Mouse (Mus musculus) right cerebral cortex, adult 2 months (tissue): Measurements from ENCODE around the gene Fam69a.
"Not testable (repeated sequence)": the region's sequence is repeated elsewhere in the genome, so short reads cannot be mapped to it uniquely, and the experiment has no call there.

Experiments
- DNase-seq, 2 experiments: peaks; one replicate each; pipeline ENCODE4 v3.0.0; 2021 to 2022; ENCODE audit warnings: low spot score in 2 of 2

The Fam69a gene

GRCm38 (mm10) chr5:107979901-107980300, 7.0 kb downstream of the Fam69a start:
- no peak for DNase-seq

DNA sequence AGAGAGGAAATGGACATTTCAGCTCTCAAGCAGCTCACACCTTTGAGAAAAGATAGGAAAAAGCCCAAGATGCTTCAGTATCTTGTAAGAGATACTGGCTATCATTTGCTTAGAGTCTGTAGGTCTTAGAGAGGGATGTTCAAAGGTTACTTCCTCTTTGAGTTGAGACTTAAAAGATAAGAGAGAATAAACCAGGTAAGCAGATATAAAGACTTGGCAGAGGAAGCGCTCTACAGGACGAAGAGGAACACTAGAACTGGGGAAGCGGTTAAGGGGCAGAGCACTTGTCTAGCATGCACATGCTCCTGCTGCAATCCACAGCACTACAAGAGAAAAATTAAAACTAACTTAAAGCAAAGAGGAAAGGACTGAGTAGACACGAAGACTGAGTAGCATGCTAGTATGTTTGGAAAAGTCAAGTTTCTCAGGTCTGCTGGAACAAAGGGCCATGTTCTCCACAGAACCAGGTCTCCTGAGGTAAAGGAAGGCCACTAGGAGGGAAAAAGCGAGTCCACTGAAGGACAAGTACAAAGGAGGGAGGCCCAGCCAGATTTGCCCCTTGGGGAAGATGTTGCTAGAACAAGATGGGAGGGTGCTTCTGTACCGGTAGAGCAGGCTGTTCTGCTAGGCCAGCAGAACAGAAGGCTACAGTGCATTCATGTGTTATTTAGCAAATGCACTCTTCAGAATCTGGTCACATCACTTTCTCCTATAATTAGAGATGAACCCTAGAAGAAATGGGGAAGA, 8.4 kb downstream of the Fam69a start:
- no peak for DNase-seq

GRCm38 (mm10) chr5:107977640-107978288, 9.1 kb downstream of the Fam69a start:
- DNase-seq = no peak

DNA sequence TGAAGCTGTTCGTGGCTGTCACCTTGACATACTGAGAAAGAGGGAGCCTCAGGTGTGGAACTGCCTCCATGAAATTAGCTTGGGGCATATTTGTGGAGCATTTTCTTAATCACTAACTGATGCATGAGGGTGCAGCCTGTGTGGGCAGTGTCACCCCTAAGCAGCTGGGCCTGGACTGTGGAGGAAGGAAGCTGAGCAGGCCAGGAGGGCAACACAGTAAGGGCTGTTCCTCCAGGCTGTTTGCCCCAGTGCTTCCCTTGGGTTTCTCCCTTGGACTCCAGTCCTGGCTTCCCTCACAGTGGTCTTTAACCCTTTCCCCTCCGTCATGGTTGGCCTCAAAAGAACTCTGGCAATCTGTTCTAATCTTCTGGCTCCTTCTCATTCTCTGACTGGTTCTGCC, 13.6 kb downstream of the Fam69a start:
- DNase-seq = no peak

- DNase-seq = no peak
Observed at GRCm38 (mm10) chr5:107972444-107973272, 14.2 kb downstream of the Fam69a start.

DNA sequence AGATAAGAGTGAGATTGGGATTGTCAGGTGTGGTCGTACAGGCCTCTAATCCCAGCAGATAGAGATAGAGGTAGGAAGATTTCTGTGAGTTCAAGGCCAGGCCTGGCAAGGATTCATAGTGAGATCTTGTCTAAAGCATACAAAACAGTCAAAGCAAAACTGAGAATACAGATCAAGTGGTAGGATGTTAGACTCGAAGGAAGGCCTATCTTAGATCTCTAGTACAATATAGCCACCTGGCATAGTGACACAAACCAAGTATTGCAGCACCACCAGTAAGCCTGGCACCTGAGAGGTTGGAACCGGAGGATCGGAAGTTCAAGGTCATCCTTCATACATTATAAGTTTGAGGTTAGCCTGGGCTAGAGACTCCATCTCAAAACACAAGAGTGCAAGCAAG, 15.8 kb downstream of the Fam69a start:
- DNase-seq = no peak

DNA sequence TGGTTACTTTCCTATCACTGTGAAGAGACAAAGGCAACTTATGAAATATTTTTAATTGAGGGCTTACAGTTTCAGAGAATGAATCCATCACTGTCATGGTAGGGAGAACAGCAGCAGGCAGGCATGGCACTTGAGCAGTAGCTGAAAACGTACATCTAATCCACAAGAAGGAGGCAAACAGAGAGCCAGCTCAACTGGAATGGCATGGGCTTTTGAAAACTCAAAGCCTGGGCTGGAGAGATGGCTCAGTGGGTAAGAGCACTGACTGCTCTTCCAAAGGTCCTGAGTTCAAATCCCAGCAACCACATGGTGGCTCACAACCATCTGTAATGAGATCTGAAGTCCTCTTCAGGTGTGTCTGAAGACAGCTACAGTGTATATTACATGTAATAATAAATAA, 17.1 kb downstream of the Fam69a start:
- DNase-seq = not testable (repeated sequence)

DNA sequence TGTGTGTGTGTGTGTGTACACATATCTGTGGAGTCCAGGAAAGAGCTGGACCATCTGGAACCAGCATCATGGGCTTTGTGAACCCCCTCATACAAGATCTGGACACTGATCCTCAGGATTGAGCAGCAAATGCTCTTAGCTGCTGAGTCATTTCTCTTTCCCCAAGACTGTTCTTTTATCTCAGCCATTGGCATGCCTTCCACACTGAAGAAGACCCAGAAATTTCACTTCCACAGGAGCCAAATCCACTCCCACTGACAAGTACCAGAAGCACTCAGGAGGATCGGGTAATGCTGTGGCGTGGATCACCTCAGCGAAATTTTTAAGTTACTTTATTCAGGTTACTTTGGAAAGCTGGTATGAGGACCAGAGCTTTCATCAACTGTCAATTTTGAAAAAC, 18.8 kb downstream of the Fam69a start:
- DNase-seq = no peak

DNA sequence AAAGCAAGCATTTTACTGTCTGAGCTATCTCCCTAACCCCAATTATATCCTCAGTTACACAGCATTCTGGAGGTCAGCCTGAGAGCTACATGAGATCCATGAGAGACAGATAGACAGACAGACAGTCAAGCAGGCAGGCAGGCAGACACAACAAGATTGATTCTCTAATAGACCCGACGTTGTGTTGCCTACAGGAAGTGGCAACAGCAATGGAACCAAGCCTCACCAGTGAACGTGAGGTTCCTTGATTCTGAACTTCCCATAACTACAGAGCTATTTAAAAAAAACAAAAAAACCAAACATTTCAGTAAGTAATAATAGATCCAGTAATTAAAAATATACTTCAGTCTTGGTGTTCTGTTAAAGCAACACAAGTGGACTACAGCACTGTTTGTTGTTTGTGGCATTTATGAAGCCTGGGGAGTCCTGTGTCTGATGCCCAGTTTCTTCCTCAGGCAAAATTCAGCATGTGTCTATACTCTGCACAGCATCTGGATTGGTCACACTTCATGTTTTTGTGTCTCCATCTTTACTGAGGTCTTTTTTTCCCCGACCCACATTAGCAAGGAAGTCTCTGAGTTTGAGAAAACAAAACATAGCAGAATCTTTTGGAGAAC, 19.9 kb downstream of the Fam69a start:
- no peak for DNase-seq

DNA sequence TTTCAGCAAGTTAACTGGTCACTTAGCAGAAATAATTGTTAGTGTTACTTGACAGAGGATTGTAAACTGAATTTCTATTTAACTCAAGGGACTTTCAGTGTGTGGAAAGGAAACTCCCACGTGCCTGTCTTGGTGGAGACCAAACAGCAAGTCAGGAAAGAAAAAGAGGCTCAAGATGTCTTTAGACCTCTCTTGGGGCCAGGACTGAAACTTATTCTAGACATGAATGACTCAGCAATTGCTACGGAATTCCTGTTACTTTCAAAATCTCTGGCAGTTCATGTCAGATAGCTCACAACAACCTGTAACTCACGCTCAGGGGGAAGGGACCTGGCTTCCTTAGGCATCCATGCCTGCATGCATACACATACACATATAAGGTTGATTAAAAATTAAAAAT, 20.7 kb downstream of the Fam69a start:
- no peak for DNase-seq

- DNase-seq = no peak
Observed at GRCm38 (mm10) chr5:107965355-107965991, 21.4 kb downstream of the Fam69a start.

DNA sequence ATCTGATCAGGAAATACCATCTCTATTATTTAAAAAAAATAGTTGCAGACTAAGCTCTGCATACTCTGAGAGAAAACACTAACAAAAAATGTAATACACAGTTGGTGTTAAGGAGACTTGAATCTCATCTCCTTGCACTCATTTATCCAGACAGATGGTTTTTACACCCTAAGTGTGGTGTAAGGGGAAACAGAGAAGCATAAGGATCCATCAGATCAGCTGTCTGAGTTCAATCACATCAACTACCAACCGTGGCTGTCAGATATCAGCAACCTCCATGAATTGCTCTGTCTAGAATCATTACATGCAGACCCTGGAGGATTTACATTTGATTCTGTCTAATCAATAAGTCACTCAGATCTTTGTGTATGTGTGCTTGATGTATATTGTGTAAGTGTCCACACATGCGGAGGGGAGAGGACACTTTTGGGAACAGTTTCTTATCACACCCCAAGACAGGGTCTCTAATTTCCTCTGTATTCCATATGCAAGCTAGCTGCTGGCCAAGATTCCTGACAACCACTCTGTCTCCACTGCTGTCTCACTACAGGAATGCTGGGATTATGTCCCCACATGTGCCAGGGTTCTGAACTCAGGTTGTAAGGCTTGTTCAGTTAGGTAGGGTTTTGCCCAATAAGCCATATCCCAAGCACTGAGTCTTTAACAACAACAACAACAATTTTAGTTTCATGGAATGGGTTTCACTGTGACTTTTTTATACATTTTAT, 22.7 kb downstream of the Fam69a start:
- DNase-seq = no peak

DNA sequence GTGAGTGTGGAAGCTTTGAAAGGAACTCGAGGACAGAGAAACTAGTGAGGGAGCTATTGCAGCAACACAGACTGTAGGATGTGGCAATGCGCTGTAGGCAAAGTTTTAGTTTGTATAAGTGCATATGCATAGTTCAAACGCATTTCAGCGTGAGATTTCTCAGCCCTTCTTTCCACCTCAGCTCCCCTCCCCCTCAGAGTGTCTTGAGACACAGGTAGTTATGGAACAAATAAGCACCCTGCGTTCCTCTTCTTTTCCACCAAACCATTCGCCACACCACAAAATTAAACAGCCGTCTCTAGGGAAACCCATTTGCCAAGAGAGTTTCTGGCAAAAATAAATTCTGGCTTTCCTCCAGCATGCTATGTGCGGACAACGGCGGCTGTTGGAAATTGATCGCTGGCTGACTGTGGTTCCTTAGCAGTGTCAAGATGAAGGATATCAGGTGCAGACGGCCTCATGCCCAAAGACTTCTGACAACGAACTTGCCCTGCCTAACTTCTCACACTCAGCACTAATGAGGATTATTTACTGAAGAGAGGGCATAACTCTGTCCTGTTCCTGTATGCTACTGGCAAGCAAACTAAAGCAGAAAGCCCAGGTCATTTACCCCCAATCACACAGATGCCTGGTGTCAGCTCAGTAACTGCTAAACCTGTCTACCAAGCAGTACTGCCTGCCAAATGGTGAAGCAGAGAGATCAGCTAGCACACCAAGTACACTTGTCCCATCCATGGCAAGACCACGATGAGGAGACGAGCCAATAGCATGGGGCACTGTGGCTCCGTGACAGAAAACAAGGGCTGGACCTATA, 25.2 kb downstream of the Fam69a start:
- peak; percentile 37 to 54 for DNase-seq

GRCm38 (mm10) chr5:107960532-107961202, 26.2 kb downstream of the Fam69a start:
- DNase-seq = no peak

GRCm38 (mm10) chr5:107959624-107960300, 27.1 kb downstream of the Fam69a start:
- DNase-seq = no peak

GRCm38 (mm10) chr5:107950643-107951042, 36.2 kb downstream of the Fam69a start:
- no peak for DNase-seq

- no peak for DNase-seq
Observed at GRCm38 (mm10) chr5:107949607-107950006, 37.3 kb downstream of the Fam69a start.

DNA sequence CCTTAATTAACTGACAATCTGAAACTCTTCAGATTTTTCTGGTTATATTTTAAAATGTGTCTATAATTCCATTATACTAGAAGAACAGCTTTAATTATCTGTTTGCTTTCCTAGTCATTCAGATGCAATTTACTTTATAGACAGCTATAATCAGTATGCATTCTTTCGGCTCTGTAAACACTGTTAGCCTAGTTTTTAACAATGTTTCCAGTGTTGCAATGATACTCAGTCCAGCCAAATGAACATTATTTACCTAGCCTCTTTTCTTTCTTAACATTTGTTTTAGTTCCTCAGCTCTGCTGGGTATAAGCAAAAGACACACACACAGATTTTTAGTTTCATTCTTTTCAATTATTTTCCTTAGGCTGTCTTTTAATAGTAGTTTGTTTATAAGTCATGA, 38.0 kb downstream of the Fam69a start:
- DNase-seq = no peak

DNA sequence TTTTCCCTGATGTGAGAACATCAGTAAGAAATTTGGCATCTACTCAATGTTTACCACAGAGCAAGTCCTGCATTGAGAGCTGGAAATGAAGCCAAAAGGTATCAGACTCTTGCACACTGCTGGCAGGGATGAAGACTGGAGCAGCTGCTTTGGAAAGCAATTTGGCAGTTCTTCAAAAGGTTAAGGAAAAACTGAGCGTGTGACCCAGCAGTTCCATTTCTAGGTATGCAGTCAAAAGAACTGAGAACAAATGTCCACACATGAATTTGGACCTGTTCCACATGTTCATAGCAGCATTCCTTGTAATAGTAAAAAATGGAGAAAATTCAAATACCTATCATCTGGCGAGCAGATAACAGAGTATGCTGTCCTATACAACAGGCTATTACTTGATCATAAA, 39.3 kb downstream of the Fam69a start:
- DNase-seq = no peak
